Mouse (Mus musculus) cerebellum, adult 2 months (tissue): ENCODE measurements around the gene Snrpd2.

Source experiments
- CTCF ChIP-seq: fragments of 200-500 bp; IDR thresholded peaks from 2 replicates; pipeline ENCODE4 v1.5.1; 2011; ENCODE audit warnings: low read depth, mild to moderate bottlenecking, control low read depth, low read length, moderate library complexity, borderline replicate concordance; ENCODE audit not compliant: insufficient read depth
- POLR2A ChIP-seq: fragments of 200-500 bp; IDR thresholded peaks from 2 replicates; pipeline ENCODE4 v1.6.1; 2011; ENCODE audit warnings: low read length, control low read depth, borderline replicate concordance; ENCODE audit not compliant: insufficient read depth

- TF ChIP-seq POLR2A = no peak
- TF ChIP-seq CTCF = no peak
These were observed 52.1 kb downstream of the Snrpd2 start for GRCm38 (mm10) chr7:19201660-19202059.
